Mouse (Mus musculus): ENCODE measurements around the gene A430033K04Rik.

The A430033K04Rik gene

GRCm38 (mm10) chr5:138622645-138623477 is at the start of gene A430033K04Rik:
Gene A430033K04Rik, plus strand, starts transcription at chr5:138622859.
- peak; percentile 92 for DNase-seq

GRCm38 (mm10) chr5:138587396-138587795 is 35.3 kb upstream of the A430033K04Rik start:
- no peak for DNase-seq

- DNase-seq = no peak
Measured at GRCm38 (mm10) chr5:138618353-138618752, 4.3 kb upstream of the A430033K04Rik start.

DNA sequence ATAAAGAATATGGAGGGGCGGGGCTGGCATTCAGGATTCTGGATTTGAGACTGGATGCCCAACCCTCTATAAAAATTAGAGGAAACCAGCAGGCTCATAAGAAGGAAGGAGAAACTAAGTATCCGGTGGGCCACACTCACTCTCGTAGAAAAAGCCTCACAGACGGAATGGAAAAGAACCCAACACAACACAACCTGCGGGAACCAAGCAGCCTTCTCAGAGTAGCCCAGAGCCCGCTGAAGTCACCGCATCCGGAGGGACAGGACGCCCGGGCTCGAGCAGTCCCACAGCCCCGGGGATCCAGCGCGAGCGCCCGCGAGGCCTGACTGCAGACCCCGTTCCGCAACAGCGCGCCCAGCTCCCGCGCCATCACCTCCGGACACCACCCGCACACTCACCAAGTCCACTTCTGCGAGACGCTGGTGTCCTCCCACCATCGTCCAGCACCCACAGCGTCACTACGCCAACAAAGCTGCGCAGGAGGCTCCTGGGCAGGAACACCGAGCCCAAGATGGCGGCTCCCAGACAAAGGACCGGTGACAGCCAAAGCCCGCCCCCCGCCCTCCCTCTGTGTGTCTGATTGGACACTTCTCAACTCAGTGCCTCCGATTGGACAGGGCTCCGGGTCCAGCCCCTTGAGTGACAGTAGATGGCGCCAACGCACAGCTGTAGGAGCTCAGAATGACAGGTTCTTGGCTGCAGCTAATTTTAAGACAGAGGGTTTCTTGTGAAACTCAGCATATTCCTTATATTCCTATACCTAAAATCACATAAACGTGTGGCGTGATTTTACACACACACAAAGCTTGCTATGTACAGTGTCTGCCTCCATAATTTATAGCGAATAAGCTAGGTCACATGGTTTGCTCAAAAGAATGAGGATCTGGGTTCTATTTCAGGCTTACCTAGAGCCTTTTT is 3.2 kb upstream of the A430033K04Rik start, which contains the start of gene Zfp68:
Zfp68 (minus strand) TSS at position 551 of the 918 bp plus-strand sequence.
- peak; percentile 91 for DNase-seq

- DNase-seq = no peak
Measured at GRCm38 (mm10) chr5:138620836-138621235, 1.8 kb upstream of the A430033K04Rik start.

DNA sequence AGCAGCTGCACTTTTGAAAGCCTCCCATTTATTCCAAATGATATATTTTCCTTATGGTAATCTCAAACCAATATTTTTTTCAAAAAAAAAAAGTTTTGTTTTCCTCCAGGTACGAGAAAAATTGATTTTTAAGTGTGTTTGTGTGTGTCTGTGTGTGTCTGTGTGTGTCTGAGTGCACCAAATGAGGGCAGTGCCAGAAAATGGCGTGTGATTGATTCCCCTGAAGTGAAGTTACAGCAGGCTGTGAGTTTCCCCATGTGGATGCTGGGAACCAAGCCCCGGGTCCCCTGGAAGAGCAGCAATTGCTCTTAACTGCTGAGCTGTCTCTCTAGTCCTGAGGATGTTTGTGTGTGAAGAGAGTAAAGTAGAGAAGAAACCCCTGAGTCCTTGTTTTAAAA is 818 bp downstream of the A430033K04Rik start:
- DNase-seq = no peak

DNA sequence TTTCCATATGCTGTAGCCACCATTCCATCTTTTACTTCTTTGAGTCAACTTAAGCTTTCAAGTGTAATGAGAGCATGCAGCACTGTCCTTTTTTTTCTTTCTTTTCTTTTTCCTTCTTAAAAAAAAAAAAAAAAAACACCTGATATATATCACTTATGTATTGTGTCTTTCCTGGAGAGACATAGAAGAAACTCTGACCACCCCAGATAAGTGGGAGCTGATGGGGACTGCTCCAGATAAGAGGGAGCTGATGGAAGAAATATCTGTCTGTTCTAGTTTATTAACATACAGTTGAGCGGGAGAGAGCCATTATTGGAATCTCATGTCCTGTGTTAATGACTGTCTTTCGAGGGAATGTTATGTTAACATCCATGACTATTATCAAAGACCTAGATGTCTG is 13.8 kb downstream of the A430033K04Rik start:
- DNase-seq = no peak

DNA sequence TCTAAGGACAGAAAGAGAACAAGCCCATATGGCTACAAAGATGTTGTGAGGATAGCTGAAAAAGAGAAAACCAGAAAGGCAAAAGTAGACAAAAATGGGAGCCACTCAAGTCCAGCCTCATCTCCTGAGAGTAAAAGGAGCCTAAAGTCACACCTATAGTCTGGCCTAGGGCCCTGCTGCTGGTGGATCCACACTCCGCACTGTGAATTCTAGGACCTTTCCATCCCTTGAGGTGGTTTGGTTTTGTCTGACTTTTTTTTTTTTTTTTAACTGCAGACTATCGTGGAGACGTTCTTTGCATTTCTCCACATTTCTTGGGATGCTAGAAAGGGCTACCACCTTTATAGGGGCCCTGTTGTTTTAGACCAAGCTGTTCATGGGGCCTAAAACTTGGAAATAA is 18.4 kb downstream of the A430033K04Rik start:
- no peak for DNase-seq

GRCm38 (mm10) chr5:138641761-138642160 is 19.1 kb downstream of the A430033K04Rik start:
- no peak for DNase-seq

DNA sequence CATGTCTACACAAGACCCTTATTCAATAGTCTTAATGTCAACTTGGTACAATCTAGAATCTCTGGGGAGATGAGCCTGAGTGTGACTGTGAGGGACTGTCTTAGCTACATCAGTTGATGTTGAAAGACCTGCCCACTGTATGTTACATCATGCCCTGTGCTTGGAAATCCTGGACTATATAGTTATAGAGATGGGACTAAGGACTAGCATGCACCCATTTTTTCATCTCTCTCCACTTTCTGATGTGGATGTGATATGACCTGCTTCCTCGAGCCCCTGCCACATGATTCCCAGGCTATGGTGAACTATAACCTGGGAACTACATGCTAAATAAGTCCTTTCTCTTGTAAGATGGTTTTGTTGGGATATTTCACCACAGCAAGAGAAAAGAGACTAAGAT is 30.3 kb downstream of the A430033K04Rik start:
- no peak for DNase-seq

DNA sequence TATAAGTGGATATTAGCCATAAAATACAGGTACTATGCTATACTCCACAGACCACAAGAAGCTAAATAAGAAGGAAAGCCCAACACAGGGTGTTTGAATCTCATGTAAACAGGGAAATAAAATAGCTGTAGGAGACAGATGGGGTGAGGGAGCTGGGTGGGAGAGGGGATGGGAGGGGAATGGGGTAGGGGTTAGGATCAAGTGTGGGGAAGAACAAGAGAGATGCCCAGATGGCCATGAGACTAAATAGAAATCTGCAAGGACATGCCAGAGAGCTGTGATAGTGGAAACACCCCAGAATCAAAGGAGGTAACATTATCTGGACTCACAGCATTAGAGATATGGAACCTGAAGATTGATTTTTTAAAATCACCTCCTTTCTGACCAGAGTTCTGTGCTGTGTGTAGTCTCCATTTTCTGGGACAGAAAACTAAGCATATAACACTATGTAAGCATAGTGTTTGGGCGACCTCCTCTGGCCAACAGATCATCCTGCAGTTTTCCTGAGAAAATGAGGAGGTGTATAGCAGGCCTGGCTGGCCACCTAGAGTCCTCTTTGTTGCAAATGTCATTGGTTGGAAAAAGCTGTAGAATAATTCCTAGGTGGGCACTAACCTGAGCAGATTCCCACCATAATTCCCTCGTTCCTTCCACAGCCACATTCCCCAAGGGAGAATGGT is 34.0 kb downstream of the A430033K04Rik start:
- DNase-seq = peak; percentile 20

GRCm38 (mm10) chr5:138657407-138657806 is 34.7 kb downstream of the A430033K04Rik start:
- no peak for DNase-seq

DNA sequence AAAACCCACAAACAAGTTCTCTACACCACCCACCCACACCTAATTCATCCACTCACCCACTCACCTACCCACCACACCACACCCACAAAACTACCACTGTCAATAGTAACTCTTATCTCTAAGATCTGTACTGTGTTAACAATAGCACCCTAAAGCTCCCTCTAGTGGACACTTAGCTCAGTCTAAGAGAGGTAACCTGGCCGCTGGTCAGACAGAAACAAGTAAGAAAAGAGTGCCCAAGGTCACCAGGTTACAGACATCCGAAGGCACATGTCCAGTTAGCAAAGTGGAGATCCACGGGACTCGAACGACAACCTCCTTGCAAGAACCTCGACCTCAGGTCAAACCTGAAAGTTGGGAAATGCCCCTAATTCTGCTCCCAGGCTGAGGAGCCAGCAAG is 35.2 kb downstream of the A430033K04Rik start:
- peak; percentile 10 for DNase-seq

- DNase-seq = peak; percentile 28
Measured at GRCm38 (mm10) chr5:138658922-138659321, 36.3 kb downstream of the A430033K04Rik start.

GRCm38 (mm10) chr5:138683023-138683766 is 60.5 kb downstream of the A430033K04Rik start:
- DNase-seq = no peak

- no peak for DNase-seq
Measured at GRCm38 (mm10) chr5:138683821-138684220, 61.2 kb downstream of the A430033K04Rik start.

DNA sequence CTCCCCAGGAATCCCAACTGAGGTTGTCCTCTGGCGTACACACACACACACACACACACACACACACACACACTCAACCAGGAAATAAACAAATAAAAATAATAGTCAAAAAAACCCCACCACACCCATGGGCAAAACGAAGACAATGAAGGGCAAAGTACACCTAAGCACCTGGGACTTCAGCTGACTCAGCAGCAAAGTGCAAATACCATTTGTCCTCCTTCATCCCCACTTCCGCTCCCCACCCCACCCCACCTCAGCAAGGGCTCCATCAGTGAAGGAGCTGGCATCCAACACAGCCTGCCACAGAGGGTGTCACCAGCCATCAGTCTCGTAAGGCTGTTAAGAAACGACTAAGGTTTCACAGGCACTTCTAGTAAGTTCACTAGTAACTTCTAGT is 64.8 kb downstream of the A430033K04Rik start:
- no peak for DNase-seq

- DNase-seq = no peak
Measured at GRCm38 (mm10) chr5:138689254-138689653, 66.6 kb downstream of the A430033K04Rik start.

- no peak for DNase-seq
Measured at GRCm38 (mm10) chr5:138692936-138693570, 70.4 kb downstream of the A430033K04Rik start.

GRCm38 (mm10) chr5:138694036-138694435 is 71.4 kb downstream of the A430033K04Rik start:
- DNase-seq = no peak

DNA sequence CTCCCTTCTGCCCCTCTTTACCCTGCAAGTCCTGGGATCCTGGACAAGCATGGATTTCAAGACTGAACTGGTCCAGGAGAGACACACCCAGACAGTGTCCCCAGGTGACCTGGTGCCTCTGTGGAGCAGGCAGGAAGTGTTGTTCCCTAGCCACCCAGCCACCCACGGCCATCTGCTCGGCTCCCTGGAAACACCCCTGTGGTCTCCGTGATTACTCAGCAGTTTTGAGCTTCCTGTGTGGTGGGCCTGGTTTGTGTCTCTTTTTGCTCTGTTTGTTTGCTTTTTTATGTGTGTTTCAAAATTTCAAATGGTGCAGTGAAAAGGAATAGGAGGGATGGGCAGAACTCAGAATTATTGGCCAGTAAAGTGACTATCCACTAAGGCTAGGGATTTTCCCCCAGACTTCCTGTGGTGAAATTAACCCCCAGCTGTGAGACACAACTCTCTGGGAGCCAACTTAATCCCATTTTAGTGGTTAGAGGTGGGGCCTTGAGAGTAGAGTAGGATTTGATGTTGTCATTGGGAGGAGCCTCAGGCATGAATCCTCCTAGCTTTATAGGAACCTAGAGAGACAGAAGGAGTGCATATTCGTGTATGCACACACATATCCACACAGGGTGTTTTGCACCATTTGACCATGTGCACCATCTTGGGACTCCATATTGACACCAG is 72.0 kb downstream of the A430033K04Rik start:
- DNase-seq = no peak
